Mouse (Mus musculus): ENCODE measurements around the gene Cited4.

The Cited4 gene

DNA sequence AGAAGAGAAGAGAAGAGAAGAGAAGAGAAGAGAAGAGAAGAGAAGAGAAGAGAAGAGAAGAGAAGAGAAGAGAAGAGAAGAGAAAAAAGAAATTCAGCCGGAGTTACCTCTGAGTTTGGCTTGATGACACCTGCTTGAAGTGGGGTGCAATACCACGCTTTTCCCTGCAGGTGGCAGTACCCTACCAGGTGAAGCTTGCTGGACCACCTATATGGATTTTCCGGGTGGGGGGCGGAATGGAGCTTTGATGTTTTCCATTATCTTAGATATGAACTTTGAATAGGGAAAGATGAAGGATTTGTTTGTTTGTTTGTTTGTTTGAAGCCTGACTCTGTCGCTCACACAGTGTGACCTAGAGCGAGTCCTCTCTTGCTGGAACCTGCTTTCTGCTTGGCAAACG is 14.6 kb downstream of the Cited4 start:
- DNase-seq (ENCODE audit: low read depth, low spot score): no peak

GRCm38 (mm10) chr4:120682168-120682567 is 15.8 kb downstream of the Cited4 start:
- peak; percentile 55 for DNase-seq (ENCODE audit: low read depth, low spot score)

GRCm38 (mm10) chr4:120683278-120683997 is 17.1 kb downstream of the Cited4 start:
- DNase-seq (ENCODE audit: low read depth, low spot score): no peak

DNA sequence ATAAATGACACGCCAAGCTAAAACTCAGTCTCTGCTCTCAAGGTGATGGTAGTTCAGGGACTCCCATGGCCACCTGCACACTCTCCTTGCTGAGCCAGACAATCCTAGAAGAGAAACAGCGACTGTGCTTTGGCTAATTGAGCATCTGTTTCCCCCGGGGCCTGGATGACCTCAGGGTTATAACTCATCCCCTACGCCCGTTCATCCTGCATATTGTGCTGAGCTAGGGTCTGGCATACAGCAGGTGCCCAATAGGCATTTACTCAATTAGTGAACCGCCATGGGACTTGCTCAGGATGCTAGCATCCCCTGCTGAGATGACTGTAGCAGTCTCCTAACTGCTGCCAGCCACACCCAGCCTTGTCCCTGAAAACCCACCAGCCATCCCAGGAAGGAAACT is 20.9 kb downstream of the Cited4 start:
- no peak for DNase-seq (ENCODE audit: low read depth, low spot score)

GRCm38 (mm10) chr4:120689317-120689716 is 22.9 kb downstream of the Cited4 start:
- DNase-seq (ENCODE audit: low read depth, low spot score): no peak

DNA sequence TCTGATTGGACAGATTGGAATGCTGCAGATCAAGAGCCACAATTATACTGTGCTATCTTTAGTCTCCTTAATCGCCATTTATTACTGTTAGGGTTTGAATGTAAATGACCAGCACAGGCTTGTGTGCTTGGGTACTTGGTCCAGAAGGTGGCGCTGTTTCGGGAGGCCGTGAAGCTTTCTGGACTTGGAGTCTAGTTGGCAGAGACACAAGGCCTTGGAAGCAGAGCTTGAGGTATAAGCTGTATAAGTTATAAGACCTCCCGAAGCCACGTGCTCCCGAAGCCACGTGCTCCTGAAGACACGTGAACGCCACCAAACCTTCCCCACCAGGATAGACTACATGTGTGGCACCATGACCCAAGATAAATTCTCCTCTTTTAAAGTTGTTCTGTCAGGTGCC is 26.3 kb downstream of the Cited4 start:
- DNase-seq (ENCODE audit: low read depth, low spot score): no peak

- DNase-seq (ENCODE audit: low read depth, low spot score): no peak
Measured at GRCm38 (mm10) chr4:120697353-120697752, 31.0 kb downstream of the Cited4 start.

GRCm38 (mm10) chr4:120697799-120698484 is 31.6 kb downstream of the Cited4 start:
- DNase-seq (ENCODE audit: low read depth, low spot score): no peak

DNA sequence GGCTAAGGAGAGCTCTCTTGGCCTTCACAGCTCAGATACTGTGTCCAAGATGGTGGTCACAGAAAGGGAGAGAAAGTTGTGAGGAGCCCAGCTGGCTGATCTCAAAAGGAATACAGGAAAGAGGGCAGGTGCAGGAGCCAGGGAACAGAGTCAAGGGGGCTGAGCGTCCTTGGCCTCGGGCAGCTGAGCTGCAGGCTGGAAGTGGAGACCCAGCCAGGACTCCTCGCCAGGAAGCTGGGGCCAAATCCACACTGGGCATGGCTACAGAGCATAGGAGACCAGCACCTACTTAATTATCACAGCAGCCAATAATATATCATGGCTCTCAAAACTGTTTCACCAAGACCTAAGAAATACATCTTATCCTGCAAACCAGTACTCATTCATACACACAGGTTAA is 34.8 kb downstream of the Cited4 start:
- DNase-seq (ENCODE audit: low read depth, low spot score): no peak

DNA sequence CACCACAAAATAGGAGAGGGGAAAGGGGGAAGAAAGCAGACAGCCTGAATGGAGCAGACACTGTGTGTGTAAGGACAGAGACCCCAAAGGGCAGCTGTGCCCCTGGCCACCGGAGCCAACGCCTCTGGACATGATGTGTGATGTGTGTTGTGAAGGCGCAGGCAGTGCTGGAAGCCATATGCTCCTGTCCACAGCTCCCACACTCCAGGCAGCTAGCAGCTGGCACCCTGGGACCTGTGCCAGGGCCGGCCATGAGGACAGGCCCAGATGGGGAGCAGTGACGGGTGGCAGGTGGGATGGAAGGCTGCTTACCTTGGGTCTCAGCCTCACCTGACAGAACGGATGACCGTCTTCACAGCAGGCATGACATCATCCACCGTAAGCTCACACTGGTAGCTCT is 35.7 kb downstream of the Cited4 start:
- no peak for DNase-seq (ENCODE audit: low read depth, low spot score)

DNA sequence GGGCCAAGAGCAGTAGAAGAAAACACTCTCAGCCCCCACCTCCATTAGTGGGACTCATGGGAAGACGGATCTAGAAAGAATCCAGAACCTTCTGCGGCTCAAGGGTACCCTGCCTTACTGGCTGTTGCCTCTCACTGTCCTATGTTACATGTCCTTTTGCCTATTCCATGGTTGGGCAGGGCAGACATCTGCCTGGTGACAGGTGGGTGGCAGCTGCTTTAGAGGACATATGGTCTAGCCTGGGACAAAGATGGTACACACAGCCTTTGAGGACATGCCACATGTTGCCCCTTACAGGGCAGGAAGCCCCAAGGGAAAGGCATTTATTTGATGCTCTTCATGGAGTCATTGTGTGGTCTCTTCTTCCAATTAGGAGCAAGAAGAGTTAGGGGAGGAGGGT is 36.1 kb downstream of the Cited4 start:
- DNase-seq (ENCODE audit: low read depth, low spot score): no peak

DNA sequence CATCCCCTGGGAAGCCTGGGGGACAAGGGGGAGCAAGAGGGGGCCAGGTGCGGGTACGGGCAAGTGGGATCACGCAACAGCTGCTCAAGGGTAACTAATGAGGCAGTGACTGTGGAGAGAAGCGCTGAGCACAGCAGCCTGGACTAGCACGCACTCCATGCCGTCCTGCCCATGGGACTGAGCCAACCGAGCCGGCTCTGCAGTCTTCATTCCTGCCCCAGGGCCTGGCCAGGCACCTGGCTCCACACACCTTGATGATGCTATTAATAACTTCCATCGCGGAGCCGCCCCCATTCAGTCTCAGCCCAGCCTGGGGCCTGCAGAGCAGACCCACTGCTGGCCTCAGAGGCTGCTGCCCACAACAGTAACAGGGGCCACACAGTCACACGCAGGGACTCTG is 45.9 kb downstream of the Cited4 start:
- DNase-seq (ENCODE audit: low read depth, low spot score): no peak

GRCm38 (mm10) chr4:120713021-120713420 is 46.6 kb downstream of the Cited4 start:
- no peak for DNase-seq (ENCODE audit: low read depth, low spot score)

- no peak for DNase-seq (ENCODE audit: low read depth, low spot score)
Measured at GRCm38 (mm10) chr4:120713856-120714497, 47.6 kb downstream of the Cited4 start.

DNA sequence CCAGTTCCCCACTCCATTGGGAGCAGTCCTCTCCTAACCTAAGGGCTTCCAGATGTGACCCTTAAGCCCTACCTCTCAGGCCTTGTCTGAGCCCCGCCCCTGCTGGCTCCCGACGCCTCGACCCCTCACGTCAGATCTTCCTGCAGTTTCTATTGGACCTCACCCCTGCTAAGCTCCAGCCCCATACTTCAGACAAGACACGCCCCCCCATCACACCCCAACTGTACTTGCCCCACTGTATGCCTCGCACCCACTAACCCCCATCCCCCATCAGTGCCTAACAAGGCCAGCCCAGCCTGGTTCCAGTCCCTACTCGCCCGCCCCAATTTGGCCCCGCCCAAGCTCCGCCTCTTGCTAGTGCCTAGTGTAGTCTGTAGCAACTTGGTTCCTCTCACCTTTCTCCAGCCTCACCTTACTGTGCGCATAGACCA is 49.8 kb downstream of the Cited4 start:
- DNase-seq (ENCODE audit: low read depth, low spot score): no peak

DNA sequence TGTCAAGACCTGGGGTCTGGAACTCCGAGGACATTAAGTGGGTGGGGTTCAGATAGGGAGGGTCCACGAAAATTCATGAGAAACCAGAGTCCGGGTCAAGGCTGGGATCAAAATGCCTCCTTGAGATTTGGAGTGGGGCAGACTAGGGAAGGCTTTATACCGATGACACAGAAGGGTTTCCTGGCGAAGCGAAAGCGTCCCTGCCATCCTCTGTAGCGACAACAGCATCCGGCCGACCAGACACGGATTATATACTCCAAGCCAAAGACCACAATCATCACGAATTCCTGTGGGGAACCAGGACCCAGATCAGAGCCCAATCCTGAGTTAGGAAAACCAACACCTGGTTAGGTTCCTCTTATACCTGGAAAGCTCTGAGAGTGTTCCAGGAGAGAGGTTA is 50.4 kb downstream of the Cited4 start:
- DNase-seq (ENCODE audit: low read depth, low spot score): no peak

Data from retina, adult 2 months (tissue).